Mouse (Mus musculus) cortical plate, adult 2 months (tissue): ENCODE measurements at regions not wholly inside any gene's neighbourhood (a gene's known extent, or its start where the extent isn't known, plus 50 kb on each side); places are given as distances from the start of the nearest gene placed in this dataset.

Experiments
- CTCF ChIP-seq: fragments of 200-500 bp; IDR thresholded peaks from 2 replicates; pipeline ENCODE4 v1.5.1; 2011; ENCODE audit warnings: mild to moderate bottlenecking, control low read depth, low read length; ENCODE audit not compliant: insufficient read depth; ENCODE audit errors: extremely low read depth
- POLR2A ChIP-seq: fragments of 200-500 bp; IDR thresholded peaks from 2 replicates; pipeline ENCODE4 v1.6.1; 2011; ENCODE audit warnings: mild to moderate bottlenecking, low read length, control low read depth; ENCODE audit not compliant: insufficient read depth; ENCODE audit errors: extremely low read depth

DNA sequence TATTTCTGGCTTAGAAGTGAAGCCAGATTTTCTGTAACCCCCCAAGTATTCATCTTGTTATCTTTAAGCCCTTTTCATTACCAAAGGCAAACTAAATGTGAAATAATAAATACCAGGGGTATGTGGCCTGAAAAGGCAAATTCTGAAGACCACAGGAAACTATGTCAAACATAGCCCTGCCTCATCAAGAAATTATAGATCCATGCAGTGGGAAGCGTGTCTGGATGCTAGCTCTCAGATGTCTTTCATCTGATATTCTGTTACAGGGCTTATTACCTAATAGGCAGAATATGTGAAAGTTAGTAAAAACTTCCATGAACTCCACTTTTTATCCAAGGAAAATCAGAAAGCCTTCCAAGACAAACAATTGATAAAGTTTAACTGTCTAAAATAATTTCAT is 509.9 kb upstream of the Lcorl start:
- no peak for TF ChIP-seq CTCF
- no peak for TF ChIP-seq POLR2A
